Mouse (Mus musculus): ENCODE results near the gene Sgce.

The Sgce gene

DNA sequence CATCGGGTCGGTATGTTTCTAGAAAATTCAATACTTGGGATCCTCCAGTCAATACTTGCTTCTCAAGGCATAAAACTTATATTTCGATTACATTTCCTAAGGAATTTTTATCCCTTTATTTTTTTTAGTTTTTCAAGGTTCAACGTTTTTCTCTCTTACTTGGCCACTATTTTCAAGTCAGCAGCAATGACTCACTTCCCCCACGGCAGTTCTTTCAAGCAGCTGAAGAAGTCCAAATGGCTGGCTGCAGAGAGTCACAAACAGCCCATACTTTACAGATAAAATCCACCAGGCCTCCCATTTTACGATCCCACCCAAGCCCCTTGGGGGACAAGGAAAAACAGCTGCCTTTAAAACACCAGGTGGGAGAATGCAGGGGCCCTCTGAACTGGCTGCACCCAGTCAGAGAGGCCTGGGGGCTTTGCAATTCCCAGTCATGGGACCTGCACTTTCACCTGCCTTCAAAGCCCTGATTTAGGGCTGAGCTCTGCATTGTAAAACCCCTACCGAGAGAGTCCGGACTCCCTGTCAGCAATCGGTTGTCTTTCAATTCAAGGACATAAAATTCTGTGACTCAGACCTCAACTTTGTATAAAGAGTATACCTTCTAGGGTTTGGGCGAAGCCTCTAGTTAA is 62.2 kb downstream of the Sgce start:
- Histone ChIP-seq H3K4me3 (replicated peaks; ENCODE audit: low read length) (no peak overlapping the region), H3K9me3 (ENCODE audit: low read length) (no peaks in the 10 kb centered on the region), H3K36me3 (ENCODE audit: insufficient read depth, low read length) (no peaks in the 10 kb centered on the region), H3K4me1 (replicated peaks; ENCODE audit: low read depth, low read length) (peaks cover 28% of the 10 kb centered on the region), H3K27me3 (ENCODE audit: insufficient read depth, low read length) (no peaks in the 10 kb centered on the region)
- TF ChIP-seq NANOG (IDR thresholded peaks at IDR 0.05; ENCODE audit: borderline replicate concordance, low read length) (peak; percentile 52; the same call in 1 of the 2 replicates), POU5F1 (IDR thresholded peaks at IDR 0.05; ENCODE audit: borderline replicate concordance, low read length) (no peak)

- Histone ChIP-seq H3K27me3 (ENCODE audit: insufficient read depth, low read length) (no peaks in the 10 kb centered on the region), H3K9me3 (ENCODE audit: low read length) (no peaks in the 10 kb centered on the region), H3K4me1 (replicated peaks; ENCODE audit: low read depth, low read length) (peaks cover 43% of the 10 kb centered on the region), H3K4me3 (replicated peaks; ENCODE audit: low read length) (no peak overlapping the region), H3K36me3 (ENCODE audit: insufficient read depth, low read length) (no peaks in the 10 kb centered on the region)
- TF ChIP-seq CTCF (conservative IDR thresholded peaks at IDR 0.05; ENCODE audit: low read length) (no peak), POU5F1 (IDR thresholded peaks at IDR 0.05; ENCODE audit: borderline replicate concordance, low read length) (no peak), NANOG (IDR thresholded peaks at IDR 0.05; ENCODE audit: borderline replicate concordance, low read length) (no peak)
Measured at GRCm38 (mm10) chr6:4680576-4680975, 66.4 kb downstream of the Sgce start.

- H3K4me3 ChIP-seq (replicated peaks; ENCODE audit: low read length) = no peak overlapping the region
- no peaks in the 10 kb centered on the region for H3K36me3 ChIP-seq (ENCODE audit: insufficient read depth, low read length)
- TF ChIP-seq POU5F1 (IDR thresholded peaks at IDR 0.05; ENCODE audit: borderline replicate concordance, low read length) (no peak), CTCF (conservative IDR thresholded peaks at IDR 0.05; ENCODE audit: low read length) (no peak), NANOG (IDR thresholded peaks at IDR 0.05; ENCODE audit: borderline replicate concordance, low read length) (no peak)
- H3K27me3 ChIP-seq (ENCODE audit: insufficient read depth, low read length) = no peaks in the 10 kb centered on the region
- peaks cover 37% of the 10 kb centered on the region for H3K4me1 ChIP-seq (replicated peaks; ENCODE audit: low read depth, low read length)
- no peaks in the 10 kb centered on the region for H3K9me3 ChIP-seq (ENCODE audit: low read length)
Measured at GRCm38 (mm10) chr6:4679981-4680380, 67.0 kb downstream of the Sgce start.

GRCm38 (mm10) chr6:4677356-4677761 is 69.6 kb downstream of the Sgce start:
- Histone ChIP-seq H3K27me3 (ENCODE audit: insufficient read depth, low read length) (no peaks in the 10 kb centered on the region; the same call in 1 of the 2 replicates), H3K9me3 (ENCODE audit: low read length) (no peaks in the 10 kb centered on the region), H3K4me1 (replicated peaks; ENCODE audit: low read depth, low read length) (peaks cover 29% of the 10 kb centered on the region), H3K36me3 (ENCODE audit: insufficient read depth, low read length) (no peaks in the 10 kb centered on the region), H3K4me3 (replicated peaks; ENCODE audit: low read length) (no peak overlapping the region)
- TF ChIP-seq POU5F1 (IDR thresholded peaks at IDR 0.05; ENCODE audit: borderline replicate concordance, low read length) (no peak), NANOG (IDR thresholded peaks at IDR 0.05; ENCODE audit: borderline replicate concordance, low read length) (peak; percentile 98), CTCF (conservative IDR thresholded peaks at IDR 0.05; ENCODE audit: low read length) (no peak)

GRCm38 (mm10) chr6:4665154-4665553 is 81.9 kb downstream of the Sgce start:
- TF ChIP-seq CTCF (conservative IDR thresholded peaks at IDR 0.05; ENCODE audit: low read length) = no peak
- no peaks in the 10 kb centered on the region for H3K36me3 ChIP-seq (ENCODE audit: insufficient read depth, low read length)
- peaks cover 14% of the 10 kb centered on the region; the same call in 1 of the 2 replicates for H3K27me3 ChIP-seq (ENCODE audit: insufficient read depth, low read length)

DNA sequence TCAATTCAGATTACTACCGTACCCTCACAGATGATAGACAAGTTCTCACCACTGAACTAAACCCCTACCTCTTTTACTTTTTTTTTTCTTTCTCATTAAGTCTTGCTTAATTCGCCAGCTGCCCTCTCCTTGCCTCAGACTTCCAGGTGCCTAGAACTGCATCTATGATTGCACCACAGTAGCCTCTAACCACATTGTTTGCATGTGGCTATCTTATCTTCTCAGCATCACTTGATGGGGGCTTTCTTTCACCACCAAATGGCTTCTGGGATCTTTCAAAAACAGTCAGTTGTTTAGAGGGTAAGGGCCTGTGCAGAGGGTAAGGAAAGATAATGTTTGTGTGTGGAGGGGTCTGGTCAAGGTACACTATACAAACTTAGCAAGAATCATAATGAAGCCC is 82.7 kb downstream of the Sgce start:
- peaks cover 14% of the 10 kb centered on the region; the same call in 1 of the 2 replicates for H3K27me3 ChIP-seq (ENCODE audit: insufficient read depth, low read length)
- TF ChIP-seq POU5F1 (IDR thresholded peaks at IDR 0.05; ENCODE audit: borderline replicate concordance, low read length) = no peak
- TF ChIP-seq CTCF (conservative IDR thresholded peaks at IDR 0.05; ENCODE audit: low read length) = no peak
- TF ChIP-seq NANOG (IDR thresholded peaks at IDR 0.05; ENCODE audit: borderline replicate concordance, low read length) = no peak
- no peak overlapping the region for H3K4me3 ChIP-seq (replicated peaks; ENCODE audit: low read length)
- no peaks in the 10 kb centered on the region for H3K36me3 ChIP-seq (ENCODE audit: insufficient read depth, low read length)
- no peaks in the 10 kb centered on the region for H3K9me3 ChIP-seq (ENCODE audit: low read length)
- no peaks in the 10 kb centered on the region; the same call in 1 of the 2 replicates for H3K4me1 ChIP-seq (replicated peaks; ENCODE audit: low read depth, low read length)

More at GRCm38 (mm10) chr6:4665154-4665553, 81.9 kb downstream of the Sgce start:
- Histone ChIP-seq H3K9me3 (ENCODE audit: low read length) (no peaks in the 10 kb centered on the region), H3K4me3 (replicated peaks; ENCODE audit: low read length) (no peak overlapping the region), H3K4me1 (replicated peaks; ENCODE audit: low read depth, low read length) (no peaks in the 10 kb centered on the region; the same call in 1 of the 2 replicates)

GRCm38 (mm10) chr6:4663516-4663915 is 83.5 kb downstream of the Sgce start:
- no peak for TF ChIP-seq CTCF (conservative IDR thresholded peaks at IDR 0.05; ENCODE audit: low read length)
- no peak for TF ChIP-seq POU5F1 (IDR thresholded peaks at IDR 0.05; ENCODE audit: borderline replicate concordance, low read length)
- TF ChIP-seq NANOG (IDR thresholded peaks at IDR 0.05; ENCODE audit: borderline replicate concordance, low read length) = no peak
- Histone ChIP-seq H3K36me3 (ENCODE audit: insufficient read depth, low read length) (no peaks in the 10 kb centered on the region), H3K4me1 (replicated peaks; ENCODE audit: low read depth, low read length) (peaks cover 3% of the 10 kb centered on the region; the same call in 1 of the 2 replicates), H3K27me3 (ENCODE audit: insufficient read depth, low read length) (peaks cover 19% of the 10 kb centered on the region; the same call in 1 of the 2 replicates), H3K4me3 (replicated peaks; ENCODE audit: low read length) (no peak overlapping the region), H3K9me3 (ENCODE audit: low read length) (no peaks in the 10 kb centered on the region)

DNA sequence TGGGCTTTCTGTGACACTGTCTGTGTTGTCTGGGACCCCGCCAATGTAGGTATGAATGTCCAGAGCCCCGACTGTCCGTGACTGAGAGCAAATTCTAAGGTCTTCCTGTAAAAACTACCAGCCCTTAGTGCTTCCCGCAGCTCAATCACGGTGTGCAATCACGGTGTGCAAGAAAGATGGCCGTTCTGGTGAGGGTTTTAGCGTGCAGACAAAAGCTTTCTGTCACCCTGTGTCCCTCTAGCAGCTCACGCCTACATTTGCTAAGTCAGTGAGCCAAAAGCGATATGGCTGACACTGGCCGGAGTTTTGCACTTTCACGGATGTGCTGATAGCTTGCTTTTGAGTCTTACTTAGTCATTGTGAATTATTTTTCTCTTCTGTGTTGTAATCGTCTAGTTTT is 88.1 kb downstream of the Sgce start:
- Histone ChIP-seq H3K36me3 (ENCODE audit: insufficient read depth, low read length) (no peaks in the 10 kb centered on the region), H3K4me1 (replicated peaks; ENCODE audit: low read depth, low read length) (peaks cover 11% of the 10 kb centered on the region), H3K9me3 (ENCODE audit: low read length) (no peaks in the 10 kb centered on the region), H3K4me3 (replicated peaks; ENCODE audit: low read length) (peak overlapping the region; percentile 37), H3K27me3 (ENCODE audit: insufficient read depth, low read length) (peaks cover 45% of the 10 kb centered on the region)
- TF ChIP-seq CTCF (conservative IDR thresholded peaks at IDR 0.05; ENCODE audit: low read length) (no peak), NANOG (IDR thresholded peaks at IDR 0.05; ENCODE audit: borderline replicate concordance, low read length) (no peak), POU5F1 (IDR thresholded peaks at IDR 0.05; ENCODE audit: borderline replicate concordance, low read length) (no peak)

GRCm38 (mm10) chr6:4655924-4656323 is 91.1 kb downstream of the Sgce start:
- no peaks in the 10 kb centered on the region for H3K36me3 ChIP-seq (ENCODE audit: insufficient read depth, low read length)
- peaks cover 38% of the 10 kb centered on the region for H3K27me3 ChIP-seq (ENCODE audit: insufficient read depth, low read length)
- H3K9me3 ChIP-seq (ENCODE audit: low read length) = no peaks in the 10 kb centered on the region
- TF ChIP-seq NANOG (IDR thresholded peaks at IDR 0.05; ENCODE audit: borderline replicate concordance, low read length) (no peak), CTCF (conservative IDR thresholded peaks at IDR 0.05; ENCODE audit: low read length) (no peak), POU5F1 (IDR thresholded peaks at IDR 0.05; ENCODE audit: borderline replicate concordance, low read length) (no peak)
- no peak overlapping the region for H3K4me3 ChIP-seq (replicated peaks; ENCODE audit: low read length)
- H3K4me1 ChIP-seq (replicated peaks; ENCODE audit: low read depth, low read length) = peaks cover 21% of the 10 kb centered on the region
